Comparison of ENCODE assay signal across 27 mouse cellular contexts in the genomic region with DNA sequence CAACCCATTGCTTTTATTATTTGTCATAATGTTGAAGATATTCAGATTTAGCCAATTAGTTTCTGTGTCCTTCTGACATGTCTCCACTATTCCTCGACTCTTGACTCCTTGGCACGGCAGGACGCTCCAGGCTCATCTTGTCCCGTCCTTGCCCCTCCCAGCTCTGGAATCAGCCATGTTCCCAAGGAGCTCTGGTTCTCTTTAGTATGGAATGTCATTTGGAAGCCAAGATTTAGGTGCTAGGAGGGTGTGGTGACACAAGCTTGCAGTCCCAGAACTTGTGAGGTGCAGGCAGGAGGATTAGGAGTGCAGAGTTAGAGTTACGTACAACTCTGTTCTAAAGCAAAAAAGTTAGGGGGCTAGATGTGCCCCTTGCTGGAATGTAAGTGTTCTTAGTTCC.
DNase-seq lines count a peak whose midpoint lies in the region; ATAC-seq and TF ChIP-seq lines count a peak whose summit lies in the region.
"Had no signal": no experiment of that assay in that cellular context is flagged by ENCODE, and none has a peak within 500 bp of the region (broad histone marks: within the 10 kb centered on the region; RNA-seq: fewer than 3 reads in every experiment).

No protein-coding gene starts in this region.

- H3K4me1 ChIP-seq in embryonic facial prominence, embryonic 10.5 days: peaks cover 10% of the 10 kb centered on the region; the same call in 1 of the 2 replicates
- no peaks in the 10 kb centered on the region for H3K4me1 ChIP-seq in liver, postnatal 0 days (ENCODE audit: insufficient read depth)
- H3K4me1 ChIP-seq: forebrain, embryonic 10.5 days had no signal

- TF ChIP-seq CTCF in left cerebral cortex, adult 2 months (IDR thresholded peaks at IDR 0.05): no peak
- TF ChIP-seq CTCF in liver, postnatal 0 days (IDR thresholded peaks at IDR 0.05; ENCODE audit: low read depth): no peak

- H3K27me3 ChIP-seq in embryonic facial prominence, embryonic 10.5 days (replicated peaks; ENCODE audit: low read depth, poor library complexity, severe bottlenecking): no peaks in the 10 kb centered on the region
- 0 out of 2 replicates have a peak, but pooled peaks cover 6% of the 10 kb centered on the region for H3K27me3 ChIP-seq in liver, postnatal 0 days (ENCODE audit: insufficient read depth, low read length)
- H3K27me3 ChIP-seq: CH12.LX; embryonic facial prominence, embryonic 13.5 days; embryonic facial prominence, embryonic 15.5 days; forebrain, embryonic 12.5 days; Patski had no signal

- no peak overlapping the region for H3K27ac ChIP-seq in left cerebral cortex, adult 2 months
- no peak overlapping the region for H3K27ac ChIP-seq in embryonic facial prominence, embryonic 10.5 days (replicated peaks)
- no peak overlapping the region for H3K27ac ChIP-seq in liver, postnatal 0 days (ENCODE audit: low read depth)
- H3K27ac ChIP-seq: embryonic facial prominence, embryonic 13.5 days; embryonic facial prominence, embryonic 15.5 days; forebrain, embryonic 10.5 days; forebrain, embryonic 12.5 days had no signal

- no peak for TF ChIP-seq EP300 in liver, postnatal 0 days (IDR thresholded peaks at IDR 0.05; ENCODE audit: low read depth)

- WGBS in embryonic facial prominence, embryonic 10.5 days: 85% methylated on average over 5 of the region's 5 CpGs
- WGBS in liver, postnatal 0 days (ENCODE audit: insufficient replicate concordance): 83% methylated on average over 5 of the region's 5 CpGs

- H3K4me3 ChIP-seq in left cerebral cortex, adult 2 months: no peak overlapping the region
- H3K4me3 ChIP-seq in embryonic facial prominence, embryonic 10.5 days: no peak overlapping the region
- H3K4me3 ChIP-seq in liver, postnatal 0 days (ENCODE audit: low read depth, low read length): no peak overlapping the region
- H3K4me3 ChIP-seq: embryonic facial prominence, embryonic 13.5 days; embryonic facial prominence, embryonic 15.5 days; erythroblast, embryonic 14.5 days; forebrain, embryonic 10.5 days; forebrain, embryonic 12.5 days had no signal

- H3K9me3 ChIP-seq in embryonic facial prominence, embryonic 10.5 days: no peaks in the 10 kb centered on the region
- no peaks in the 10 kb centered on the region for H3K9me3 ChIP-seq in liver, postnatal 0 days (ENCODE audit: low read length)
- H3K9me3 ChIP-seq: embryonic facial prominence, embryonic 13.5 days; embryonic facial prominence, embryonic 15.5 days; forebrain, embryonic 10.5 days; forebrain, embryonic 12.5 days had no signal

- DNase-seq in 3134 (ENCODE audit: extremely low read depth, insufficient read length, low spot score): peak; percentile 42
- peak; percentile 31 for DNase-seq in ES-CJ7 (ENCODE audit: low read depth, low spot score)
- peak; percentile 76 for DNase-seq in R1 (ENCODE audit: low read depth, low spot score)
- no peak for DNase-seq in left cerebral cortex, adult 2 months (ENCODE audit: extremely low spot score in 1 of 2, low spot score in 2 of 2)
- DNase-seq in embryonic facial prominence, embryonic 10.5 days (ENCODE audit: low spot score): no peak
- DNase-seq in liver, postnatal 0 days: no peak
- DNase-seq: adrenal gland, adult 8-10 months; adrenal gland, postnatal 14 days; adrenal gland, postnatal 36 days; B cell, adult 2 months; cerebellum, adult 11-12 months; cerebellum, adult 2 months; cerebellum, adult 9-10 months; cerebellum, postnatal 10 days; cerebellum, postnatal 25 days had no signal

- intact Hi-C loops in left cerebral cortex, adult 2 months (cut with DNase I): loop anchor here (2.0 kb wide), 1 partner anchor 48 kb away; no protein-coding TSS in a partner anchor

- H3K4me2 ChIP-seq in liver, postnatal 0 days (ENCODE audit: low read depth, low read length): no peak overlapping the region
- H3K4me2 ChIP-seq: embryonic facial prominence, embryonic 13.5 days; embryonic facial prominence, embryonic 15.5 days; forebrain, embryonic 12.5 days had no signal

- H3K9ac ChIP-seq in liver, postnatal 0 days (replicated peaks): no peak overlapping the region
- H3K9ac ChIP-seq: embryonic facial prominence, embryonic 13.5 days; embryonic facial prominence, embryonic 15.5 days; forebrain, embryonic 12.5 days had no signal

- ATAC-seq in liver, postnatal 0 days: no peak
- ATAC-seq: activated CD4-positive, CD25-positive, alpha-beta regulatory T cell, adult 4 months; CD4-positive, CD25-positive, alpha-beta regulatory T cell, adult 4 months; forebrain, embryonic 14.5 days; forebrain, embryonic 16.5 days; Patski had no signal

- no peaks in the 10 kb centered on the region for H3K36me3 ChIP-seq in embryonic facial prominence, embryonic 10.5 days (replicated peaks)
- H3K36me3 ChIP-seq in liver, postnatal 0 days (replicated peaks; ENCODE audit: insufficient read depth, low read length): no peaks in the 10 kb centered on the region
- H3K36me3 ChIP-seq: embryonic facial prominence, embryonic 13.5 days; embryonic facial prominence, embryonic 15.5 days; forebrain, embryonic 10.5 days; forebrain, embryonic 12.5 days; G1E had no signal

Comparison
In these comparisons a context has a peak if more than half of its experiments do, and no peak if none do; other contexts are left out.
1. DNase-seq: peak in 3134 (single experiment), ES-CJ7 (single experiment) and R1 (single experiment); none in left cerebral cortex, adult 2 months (0 of 2), embryonic facial prominence, embryonic 10.5 days (single experiment) and liver, postnatal 0 days (single experiment).